Mouse (Mus musculus) myocyte (in vitro differentiated cells): ENCODE data around the gene Hspb9. TPM values are rescaled to one million over a fixed set of nuclear protein-coding genes. Genes with fewer than 3 reads are reported as not detected.

Source experiments
- H3K27me3 ChIP-seq: one replicate; pipeline ENCODE4 v1.6.1; 2011; ENCODE audit not compliant: control insufficient read depth, insufficient read depth, insufficient read length
- H3K36me3 ChIP-seq: one replicate; pipeline ENCODE4 v1.6.1; 2011; ENCODE audit not compliant: control insufficient read depth, insufficient read depth
- H3K4me2 ChIP-seq: one replicate; pipeline ENCODE4 v1.6.1; 2011; ENCODE audit warnings: low read depth, control low read depth
- H3K4me3 ChIP-seq: one replicate; pipeline ENCODE4 v1.5.1; 2011; ENCODE audit warnings: mild to moderate bottlenecking, control low read depth, moderate library complexity
- H3K79me2 ChIP-seq: one replicate; pipeline ENCODE4 v1.6.1; 2011; ENCODE audit not compliant: control insufficient read depth, insufficient read depth
- H3ac ChIP-seq: one replicate; pipeline ENCODE4 v1.6.1; 2011; ENCODE audit not compliant: control insufficient read depth, insufficient read length
- CEBPB ChIP-seq: IDR thresholded peaks from 2 replicates; pipeline ENCODE4 v1.6.1; 2011; ENCODE audit warnings: mild to moderate bottlenecking, moderate library complexity; ENCODE audit not compliant: poor library complexity, insufficient read depth, severe bottlenecking
- E2F4 ChIP-seq: IDR thresholded peaks from one replicate; pipeline ENCODE4 v1.6.1; 2011; ENCODE audit warnings: mild to moderate bottlenecking, control low read depth, moderate library complexity; ENCODE audit not compliant: insufficient read depth
- MAX ChIP-seq: IDR thresholded peaks from one replicate; pipeline ENCODE4 v1.6.1; 2011; ENCODE audit warnings: low read depth, mild to moderate bottlenecking, control low read depth
- MYOD1 ChIP-seq, 3 experiments: IDR thresholded peaks; one replicate each; pipeline ENCODE4 v1.6.1; 2011; ENCODE audit warnings: control low read depth in 2 of 3, low read depth in 2 of 3, mild to moderate bottlenecking in 2 of 3, moderate library complexity in 1 of 3; ENCODE audit not compliant: insufficient read length in 2 of 3, control insufficient read depth in 1 of 3
- MYOG ChIP-seq, 3 experiments: IDR thresholded peaks; one replicate each; pipeline ENCODE4 v1.6.1; 2011; ENCODE audit warnings: control low read depth in 2 of 3, low read depth in 2 of 3, mild to moderate bottlenecking in 2 of 3; ENCODE audit not compliant: insufficient read length in 2 of 3, control insufficient read depth in 1 of 3, insufficient read depth in 1 of 3
- POLR2A ChIP-seq: IDR thresholded peaks from one replicate; pipeline ENCODE4 v1.6.1; 2011; ENCODE audit warnings: low read depth, mild to moderate bottlenecking, control low read depth, moderate library complexity; ENCODE audit not compliant: insufficient read length
- POLR2AphosphoS2 ChIP-seq: IDR thresholded peaks from one replicate; pipeline ENCODE4 v1.6.1; 2011; ENCODE audit warnings: low read depth, control low read depth; ENCODE audit not compliant: insufficient read length
- REST ChIP-seq: IDR thresholded peaks from one replicate; pipeline ENCODE4 v1.6.1; 2011; ENCODE audit warnings: mild to moderate bottlenecking, control low read depth, moderate library complexity; ENCODE audit not compliant: insufficient read depth, insufficient read length
- SRF ChIP-seq: IDR thresholded peaks from one replicate; pipeline ENCODE4 v1.6.1; 2011; ENCODE audit warnings: low read depth; ENCODE audit not compliant: control insufficient read depth, insufficient read length
- TCF12 ChIP-seq: IDR thresholded peaks from one replicate; pipeline ENCODE4 v1.6.1; 2011; ENCODE audit warnings: mild to moderate bottlenecking, control low read depth; ENCODE audit not compliant: poor library complexity, insufficient read depth, severe bottlenecking
- TCF3 ChIP-seq: IDR thresholded peaks from one replicate; pipeline ENCODE4 v1.6.1; 2011; ENCODE audit warnings: low read depth, control low read depth; ENCODE audit not compliant: insufficient read length
- USF1 ChIP-seq: IDR thresholded peaks from one replicate; pipeline ENCODE4 v1.6.1; 2011; ENCODE audit warnings: low read depth, mild to moderate bottlenecking, control low read depth, moderate library complexity
- polyA plus RNA-seq: library from polyadenylated mRNA; unstranded; fragments of >200 nt; fragmentation: generic; extraction: Trizol; gene quantifications from one replicate; pipeline ENCODE4 v1.2.1, GENCODE M21; 2012; ENCODE audit warnings: missing spikeins

The Hspb9 gene
- polyA plus RNA-seq, 1 experiment, result 0.23 TPM

GRCm38 (mm10) chr11:100703366-100703765 is 10.3 kb upstream of the Hspb9 start:
- no peak for TF ChIP-seq E2F4
- TF ChIP-seq CEBPB, result no peak
- TF ChIP-seq USF1, result no peak
- TF ChIP-seq SRF, result no peak
- TF ChIP-seq POLR2AphosphoS2, result no peak
- no peak for TF ChIP-seq MYOD1 (IDR thresholded peaks at IDR 0.05; ENCODE audit: control insufficient read depth in 1 of 3, insufficient read length in 2 of 3, low read depth in 2 of 3)
- no peak for TF ChIP-seq TCF12
- no peak for TF ChIP-seq MAX
- no peak for TF ChIP-seq REST
- no peak for TF ChIP-seq POLR2A
- TF ChIP-seq TCF3, result no peak
- TF ChIP-seq MYOG (IDR thresholded peaks at IDR 0.05; ENCODE audit: control insufficient read depth in 1 of 3, insufficient read depth in 1 of 3, insufficient read length in 2 of 3, low read depth in 2 of 3), result no peak
- H3ac ChIP-seq, result no peak overlapping the region
- peaks cover 15% of the 10 kb centered on the region for H3K36me3 ChIP-seq
- H3K79me2 ChIP-seq, result no peaks in the 10 kb centered on the region
- no peak overlapping the region for H3K4me3 ChIP-seq
- H3K4me2 ChIP-seq, result peak overlapping the region; percentile 55
- no peaks in the 10 kb centered on the region for H3K27me3 ChIP-seq

GRCm38 (mm10) chr11:100703851-100704531 is 9.7 kb upstream of the Hspb9 start, which contains the start of gene Dhx58:
Dhx58 (minus strand) TSS chr11:100704271.
- Histone ChIP-seq H3K4me2 (peak within 1 kb of the TSS; percentile 55), H3ac (no peak within 1 kb of the TSS), H3K36me3 (peaks cover 16% of the 10 kb centered on the region), H3K27me3 (no peaks in the 10 kb centered on the region), H3K4me3 (no peak within 1 kb of the TSS), H3K79me2 (no peaks in the 10 kb centered on the region)
- TF ChIP-seq SRF (no peak), MAX (no peak), MYOD1 (IDR thresholded peaks at IDR 0.05; ENCODE audit: control insufficient read depth in 1 of 3, insufficient read length in 2 of 3, low read depth in 2 of 3) (no peak), POLR2AphosphoS2 (no peak), TCF3 (no peak), USF1 (no peak), TCF12 (no peak), REST (no peak), POLR2A (no peak), CEBPB (no peak), E2F4 (no peak), MYOG (IDR thresholded peaks at IDR 0.05; ENCODE audit: control insufficient read depth in 1 of 3, insufficient read depth in 1 of 3, insufficient read length in 2 of 3, low read depth in 2 of 3) (no peak)

GRCm38 (mm10) chr11:100705095-100705747 is 8.4 kb upstream of the Hspb9 start:
- Histone ChIP-seq H3K36me3 (peaks cover 16% of the 10 kb centered on the region), H3K27me3 (no peaks in the 10 kb centered on the region)
- TF ChIP-seq TCF12 (no peak), TCF3 (no peak), MYOD1 (IDR thresholded peaks at IDR 0.05; ENCODE audit: control insufficient read depth in 1 of 3, insufficient read length in 2 of 3, low read depth in 2 of 3) (no peak), E2F4 (no peak), CEBPB (no peak), SRF (no peak)

DNA sequence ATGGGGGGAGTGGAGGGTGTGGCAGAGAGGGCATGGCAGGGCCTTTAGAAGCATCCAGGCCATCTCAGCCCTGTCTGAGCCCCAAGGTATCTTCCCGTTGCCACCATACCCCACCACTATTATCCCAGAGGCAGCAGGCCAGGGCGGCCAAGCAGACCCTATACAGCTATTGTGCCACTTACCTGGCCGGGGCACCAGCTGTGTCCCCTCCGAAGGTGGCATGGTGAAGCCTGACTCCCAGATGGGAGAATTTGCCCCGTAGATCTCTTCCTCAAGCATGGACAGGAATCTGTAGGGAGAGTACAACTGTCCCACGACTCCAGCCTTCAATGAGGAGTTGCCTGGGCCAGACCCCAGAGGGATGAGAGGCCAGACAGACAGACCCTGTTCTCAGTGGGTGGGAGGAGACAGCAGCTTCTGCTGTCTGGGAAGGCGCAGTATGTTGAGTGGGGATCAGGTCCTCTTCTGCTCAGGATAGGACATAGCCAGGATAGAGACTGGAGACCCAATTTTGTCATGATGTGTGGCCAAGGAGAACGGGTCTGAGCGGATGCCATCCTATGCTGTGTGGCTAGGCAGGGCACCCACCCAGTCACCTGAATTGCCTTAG is 4.3 kb upstream of the Hspb9 start:
- no peaks in the 10 kb centered on the region for H3K79me2 ChIP-seq
- no peak overlapping the region for H3ac ChIP-seq
- no peak overlapping the region for H3K4me2 ChIP-seq
- H3K4me3 ChIP-seq, result no peak overlapping the region
- H3K36me3 ChIP-seq, result peaks cover 16% of the 10 kb centered on the region
- TF ChIP-seq MYOG (IDR thresholded peaks at IDR 0.05; ENCODE audit: control insufficient read depth in 1 of 3, insufficient read depth in 1 of 3, insufficient read length in 2 of 3, low read depth in 2 of 3) (no peak), MAX (no peak), MYOD1 (IDR thresholded peaks at IDR 0.05; ENCODE audit: control insufficient read depth in 1 of 3, insufficient read length in 2 of 3, low read depth in 2 of 3) (no peak), POLR2AphosphoS2 (no peak), TCF12 (no peak), TCF3 (no peak), POLR2A (no peak), REST (no peak), CEBPB (no peak), USF1 (no peak), SRF (no peak), E2F4 (no peak)
- H3K27me3 ChIP-seq, result no peaks in the 10 kb centered on the region

More at GRCm38 (mm10) chr11:100705095-100705747, 8.4 kb upstream of the Hspb9 start:
- no peaks in the 10 kb centered on the region for H3K79me2 ChIP-seq
- no peak overlapping the region for H3K4me3 ChIP-seq
- H3K4me2 ChIP-seq, result no peak overlapping the region
- no peak overlapping the region for H3ac ChIP-seq
